Mouse (Mus musculus) kidney, postnatal 25 days (tissue): ENCODE data around the gene 1700028J19Rik.
"Not testable (repeated sequence)": the region's sequence is repeated elsewhere in the genome, so short reads cannot be mapped to it uniquely, and the experiment has no call there.

Experiments used
- DNase-seq, 2 experiments: peaks; one replicate each; pipeline ENCODE4 v3.0.0; 2021; ENCODE audit warnings: mixed read lengths in 2 of 2

Gene 1700028J19Rik

GRCm38 (mm10) chr7:44249248-44249647, 2.8 kb upstream of the 1700028J19Rik start:
- no peak for DNase-seq

GRCm38 (mm10) chr7:44247971-44248370, 1.5 kb upstream of the 1700028J19Rik start:
- DNase-seq = no peak

GRCm38 (mm10) chr7:44246984-44247470, 532 bp upstream of the 1700028J19Rik start:
- DNase-seq = peak; percentile 18 to 55

GRCm38 (mm10) chr7:44244080-44244479, 2.4 kb downstream of the 1700028J19Rik start:
- DNase-seq = no peak

- DNase-seq = no peak
These were observed 5.3 kb downstream of the 1700028J19Rik start for GRCm38 (mm10) chr7:44241163-44241562.

GRCm38 (mm10) chr7:44240712-44241111, 5.8 kb downstream of the 1700028J19Rik start:
- DNase-seq = no peak

GRCm38 (mm10) chr7:44239913-44240312, 6.6 kb downstream of the 1700028J19Rik start:
- no peak for DNase-seq

GRCm38 (mm10) chr7:44235909-44236308, 10.6 kb downstream of the 1700028J19Rik start, which contains the start of gene Gm36864:
Gene Gm36864 (plus strand): TSS chr7:44236177.
- DNase-seq = no peak

- DNase-seq = peak; percentile 32 to 85
These were observed 21.4 kb downstream of the 1700028J19Rik start, which contains the start of gene Klk1 for GRCm38 (mm10) chr7:44225076-44225475. Gene Klk1 (plus strand): TSS chr7:44225360.

GRCm38 (mm10) chr7:44222335-44222734, 24.2 kb downstream of the 1700028J19Rik start:
- not testable (repeated sequence) for DNase-seq

- DNase-seq = not testable (repeated sequence)
These were observed 24.9 kb downstream of the 1700028J19Rik start for GRCm38 (mm10) chr7:44221601-44222000.

- DNase-seq = no peak
These were observed 30.9 kb downstream of the 1700028J19Rik start, which contains the start of gene Klk1b5 for GRCm38 (mm10) chr7:44215645-44216044. Gene Klk1b5 (plus strand): TSS chr7:44215945.

GRCm38 (mm10) chr7:44208307-44208706, 38.2 kb downstream of the 1700028J19Rik start:
- DNase-seq = no peak

- not testable (repeated sequence) for DNase-seq
These were observed 39.4 kb downstream of the 1700028J19Rik start, which contains the start of gene Klk1b4 for GRCm38 (mm10) chr7:44207135-44207534. Gene Klk1b4 (plus strand): TSS chr7:44207435.

- no peak for DNase-seq
These were observed 48.6 kb downstream of the 1700028J19Rik start, which contains the start of gene Klk1b3 for GRCm38 (mm10) chr7:44197891-44198290. Gene Klk1b3 (plus strand): TSS chr7:44198191.

- not testable (repeated sequence) for DNase-seq
These were observed 53.0 kb downstream of the 1700028J19Rik start for GRCm38 (mm10) chr7:44193466-44193865.

GRCm38 (mm10) chr7:44187936-44188335, 58.6 kb downstream of the 1700028J19Rik start, which contains the start of gene Klk1b24:
Gene Klk1b24 (plus strand): TSS chr7:44188236.
- DNase-seq = not testable (repeated sequence)

GRCm38 (mm10) chr7:44186516-44186915, 60.0 kb downstream of the 1700028J19Rik start:
- DNase-seq = peak in 1 of 2 experiments; percentile 65
